Mouse (Mus musculus): ENCODE data around the gene Sox5. TPM values are rescaled to one million over a fixed set of nuclear protein-coding genes. Genes with fewer than 3 reads are reported as not detected.

The Sox5 gene
- polyA plus RNA-seq, 2 experiments = 1.6 to 1.7 TPM

- H3K27ac ChIP-seq = no peak overlapping the region
- no peak overlapping the region for H3K4me3 ChIP-seq (ENCODE audit: insufficient read depth in 1 of 2, low read depth in 2 of 2, low read length in 2 of 2)
- H3K4me1 ChIP-seq (replicated peaks; ENCODE audit: control insufficient read depth in 2 of 2, insufficient read depth in 2 of 2, low read length in 1 of 2) = no peaks in the 10 kb centered on the region
- 63% methylated on average over 16 of the region's 16 CpGs for WGBS (ENCODE audit: insufficient replicate concordance)
- DNase-seq (ENCODE audit: low read depth in 3 of 3, low spot score in 3 of 3) = no peak
- H3K36me3 ChIP-seq (replicated peaks; ENCODE audit: control insufficient read depth, insufficient read depth, low read depth) = no peaks in the 10 kb centered on the region
- no peak for ATAC-seq (ENCODE audit: insufficient read depth)
- H3K27me3 ChIP-seq (ENCODE audit: control insufficient read depth, insufficient read depth, low read length) = no peaks in the 10 kb centered on the region
- TF ChIP-seq CTCF (IDR thresholded peaks at IDR 0.05; ENCODE audit: low read depth) = no peak
- TF ChIP-seq EP300 (IDR thresholded peaks at IDR 0.05; ENCODE audit: low read depth) = no peak
- no peak overlapping the region for H3K4me2 ChIP-seq (ENCODE audit: low read depth)
- H3K9me3 ChIP-seq (ENCODE audit: control insufficient read depth, low read length) = no peaks in the 10 kb centered on the region
- H3K9ac ChIP-seq (replicated peaks) = no peak overlapping the region
These were observed 517.4 kb downstream of the Sox5 start for GRCm38 (mm10) chr6:144264320-144264915.

DNA sequence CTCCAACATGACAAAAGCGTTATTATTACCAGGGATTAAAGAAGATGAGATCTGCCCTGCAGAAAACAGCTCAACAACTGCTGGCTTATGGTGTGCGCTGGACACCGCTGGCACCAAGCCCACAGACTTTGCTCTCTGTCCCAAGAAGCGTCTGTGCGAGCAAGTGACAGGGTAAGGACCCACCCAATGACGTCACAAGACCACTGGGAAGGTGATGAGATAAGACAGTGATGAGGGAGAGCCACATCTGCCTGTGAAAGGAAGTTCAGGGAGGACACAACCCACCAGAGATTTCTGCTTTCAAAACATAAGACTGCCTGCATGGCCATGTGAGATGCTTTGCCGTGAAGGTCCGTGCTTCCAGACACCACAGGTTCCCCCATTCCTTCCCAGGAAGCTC is 525.3 kb downstream of the Sox5 start:
- ATAC-seq (ENCODE audit: insufficient read depth) (no peak), DNase-seq (ENCODE audit: low read depth in 3 of 3, low spot score in 3 of 3) (no peak)
- H3K36me3 ChIP-seq (replicated peaks; ENCODE audit: control insufficient read depth, insufficient read depth, low read depth) = no peaks in the 10 kb centered on the region
- H3K27ac ChIP-seq = no peak overlapping the region
- H3K4me1 ChIP-seq (replicated peaks; ENCODE audit: control insufficient read depth in 2 of 2, insufficient read depth in 2 of 2, low read length in 1 of 2) = no peaks in the 10 kb centered on the region
- H3K4me2 ChIP-seq (ENCODE audit: low read depth) = no peak overlapping the region
- H3K27me3 ChIP-seq (ENCODE audit: control insufficient read depth, insufficient read depth, low read length) = no peaks in the 10 kb centered on the region
- H3K9ac ChIP-seq (replicated peaks) = no peak overlapping the region
- TF ChIP-seq EP300 (IDR thresholded peaks at IDR 0.05; ENCODE audit: low read depth) (no peak), CTCF (IDR thresholded peaks at IDR 0.05; ENCODE audit: low read depth) (no peak)
- no peaks in the 10 kb centered on the region for H3K9me3 ChIP-seq (ENCODE audit: control insufficient read depth, low read length)
- no peak overlapping the region for H3K4me3 ChIP-seq (ENCODE audit: insufficient read depth in 1 of 2, low read depth in 2 of 2, low read length in 2 of 2)
- 60% methylated on average over 8 of the region's 8 CpGs for WGBS (ENCODE audit: insufficient replicate concordance)

GRCm38 (mm10) chr6:144252191-144252718 is 529.5 kb downstream of the Sox5 start:
- TF ChIP-seq EP300 (IDR thresholded peaks at IDR 0.05; ENCODE audit: low read depth) = no peak
- no peak for TF ChIP-seq CTCF (IDR thresholded peaks at IDR 0.05; ENCODE audit: low read depth)
- 66% methylated on average over 7 of the region's 7 CpGs for WGBS (ENCODE audit: insufficient replicate concordance)
- H3K27me3 ChIP-seq (ENCODE audit: control insufficient read depth, insufficient read depth, low read length) = no peaks in the 10 kb centered on the region
- H3K36me3 ChIP-seq (replicated peaks; ENCODE audit: control insufficient read depth, insufficient read depth, low read depth) = no peaks in the 10 kb centered on the region
- no peak overlapping the region for H3K27ac ChIP-seq
- H3K4me1 ChIP-seq (replicated peaks; ENCODE audit: control insufficient read depth in 2 of 2, insufficient read depth in 2 of 2, low read length in 1 of 2) = no peaks in the 10 kb centered on the region
- no peak overlapping the region for H3K4me3 ChIP-seq (ENCODE audit: insufficient read depth in 1 of 2, low read depth in 2 of 2, low read length in 2 of 2)
- H3K9ac ChIP-seq (replicated peaks) = no peak overlapping the region
- DNase-seq (ENCODE audit: low read depth in 3 of 3, low spot score in 3 of 3) (no peak), ATAC-seq (ENCODE audit: insufficient read depth) (no peak)
- no peaks in the 10 kb centered on the region for H3K9me3 ChIP-seq (ENCODE audit: control insufficient read depth, low read length)
- H3K4me2 ChIP-seq (ENCODE audit: low read depth) = no peak overlapping the region

DNA sequence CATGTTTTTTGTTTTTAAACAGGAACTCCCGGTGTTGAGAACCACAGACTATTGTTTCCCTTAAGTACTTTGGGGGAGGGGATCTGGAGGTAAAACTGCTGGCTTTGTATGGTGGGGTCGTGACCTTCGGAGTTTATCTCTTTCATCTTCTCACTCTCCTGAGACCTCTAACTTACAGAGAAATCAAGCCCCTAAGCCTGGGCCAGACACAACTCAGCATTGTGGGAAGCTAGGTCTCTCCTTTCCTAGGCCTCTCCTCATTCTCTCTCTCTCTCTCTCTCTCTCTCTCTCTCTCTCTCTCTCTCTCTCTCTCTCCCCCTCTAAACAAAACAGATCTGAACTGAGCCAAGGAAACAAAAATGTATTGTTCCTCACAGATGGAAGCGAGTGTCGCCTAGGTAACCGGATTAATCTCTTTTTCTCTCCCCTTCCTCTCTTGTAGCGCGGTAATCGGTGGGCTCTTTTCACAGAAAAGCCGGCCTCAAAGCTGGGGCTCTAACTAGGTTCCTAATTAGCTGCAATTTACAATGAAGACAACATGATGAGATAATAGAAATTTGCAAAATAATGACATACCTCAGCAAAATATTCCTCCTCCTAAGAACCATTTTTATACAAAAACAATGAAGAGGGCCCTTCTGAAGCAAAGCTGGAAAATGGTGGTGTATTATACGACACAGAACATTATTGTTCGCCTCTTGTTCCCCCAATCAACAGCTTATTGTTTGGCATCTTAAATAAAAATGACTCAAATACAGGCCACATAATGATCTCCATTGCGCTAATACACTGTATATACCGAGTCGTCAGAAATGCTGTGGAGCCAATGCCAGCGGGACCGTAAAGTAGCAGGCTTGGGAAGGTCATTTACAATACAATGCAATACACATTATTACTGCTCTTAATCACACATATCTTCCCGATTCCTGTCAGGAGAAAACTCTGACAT is 530.3 kb downstream of the Sox5 start:
- TF ChIP-seq CTCF (IDR thresholded peaks at IDR 0.05; ENCODE audit: low read depth) (no peak), EP300 (IDR thresholded peaks at IDR 0.05; ENCODE audit: low read depth) (no peak)
- DNase-seq (ENCODE audit: low read depth in 3 of 3, low spot score in 3 of 3) (no peak), ATAC-seq (ENCODE audit: insufficient read depth) (no peak)

GRCm38 (mm10) chr6:144250625-144251181 is 531.1 kb downstream of the Sox5 start:
- ATAC-seq (ENCODE audit: insufficient read depth) (no peak), DNase-seq (ENCODE audit: low read depth in 3 of 3, low spot score in 3 of 3) (no peak)
- TF ChIP-seq CTCF (IDR thresholded peaks at IDR 0.05; ENCODE audit: low read depth) (no peak), EP300 (IDR thresholded peaks at IDR 0.05; ENCODE audit: low read depth) (no peak)
- Histone ChIP-seq H3K9me3 (ENCODE audit: control insufficient read depth, low read length) (no peaks in the 10 kb centered on the region), H3K27ac (no peak overlapping the region), H3K4me2 (ENCODE audit: low read depth) (no peak overlapping the region), H3K27me3 (ENCODE audit: control insufficient read depth, insufficient read depth, low read length) (no peaks in the 10 kb centered on the region), H3K36me3 (replicated peaks; ENCODE audit: control insufficient read depth, insufficient read depth, low read depth) (no peaks in the 10 kb centered on the region), H3K9ac (replicated peaks) (no peak overlapping the region), H3K4me1 (replicated peaks; ENCODE audit: control insufficient read depth in 2 of 2, insufficient read depth in 2 of 2, low read length in 1 of 2) (no peaks in the 10 kb centered on the region), H3K4me3 (ENCODE audit: insufficient read depth in 1 of 2, low read depth in 2 of 2, low read length in 2 of 2) (no peak overlapping the region)
- 43% methylated on average over 6 of the region's 6 CpGs for WGBS (ENCODE audit: insufficient replicate concordance)

More for the DNA sequence above, 530.3 kb downstream of the Sox5 start:
- Histone ChIP-seq H3K27ac (no peak overlapping the region), H3K4me1 (replicated peaks; ENCODE audit: control insufficient read depth in 2 of 2, insufficient read depth in 2 of 2, low read length in 1 of 2) (no peaks in the 10 kb centered on the region), H3K9me3 (ENCODE audit: control insufficient read depth, low read length) (no peaks in the 10 kb centered on the region), H3K4me2 (ENCODE audit: low read depth) (no peak overlapping the region), H3K9ac (replicated peaks) (no peak overlapping the region), H3K36me3 (replicated peaks; ENCODE audit: control insufficient read depth, insufficient read depth, low read depth) (no peaks in the 10 kb centered on the region), H3K27me3 (ENCODE audit: control insufficient read depth, insufficient read depth, low read length) (no peaks in the 10 kb centered on the region), H3K4me3 (ENCODE audit: insufficient read depth in 1 of 2, low read depth in 2 of 2, low read length in 2 of 2) (no peak overlapping the region)
- WGBS (ENCODE audit: insufficient replicate concordance) = 60% methylated on average over 18 of the region's 18 CpGs

All from liver, embryonic 14.5 days (tissue).